7 mouse cellular contexts compared by ENCODE assay signal in genomic region chr6:71631706-71632461, GRCm38 (mm10). TPM values are rescaled to one million over a fixed set of nuclear protein-coding genes. Genes with fewer than 3 reads are reported as not detected.
DNase-seq lines count a peak whose midpoint lies in the region; ATAC-seq lines count a peak whose summit lies in the region.

No protein-coding gene starts in this region.

- H3K9ac ChIP-seq in intestine, embryonic 15.5 days: peak overlapping the region; percentile 86
- H3K9ac ChIP-seq in midbrain, embryonic 14.5 days (replicated peaks; ENCODE audit: low read length): peak overlapping the region; percentile 73

- peaks cover 7% of the 10 kb centered on the region; the same call in 1 of the 2 replicates for H3K4me1 ChIP-seq in intestine, embryonic 15.5 days (replicated peaks)
- peaks cover 21% of the 10 kb centered on the region for H3K4me1 ChIP-seq in limb, embryonic 10.5 days
- peaks cover 26% of the 10 kb centered on the region for H3K4me1 ChIP-seq in midbrain, embryonic 14.5 days (ENCODE audit: control insufficient read depth, insufficient read depth, low read length)

- intact Hi-C loops in gastrocnemius, postnatal 14 days (cut with DNase I; ENCODE audit: low total_unique reads): no loop called here

- H3K4me3 ChIP-seq in intestine, embryonic 15.5 days (replicated peaks): peak overlapping the region; percentile 83
- H3K4me3 ChIP-seq in limb, embryonic 10.5 days: peak overlapping the region; percentile 88
- peak overlapping the region; percentile 88 for H3K4me3 ChIP-seq in midbrain, embryonic 14.5 days (replicated peaks; ENCODE audit: low read depth, low read length)

- peak overlapping the region; percentile 99 for H3K27ac ChIP-seq in intestine, embryonic 15.5 days
- peak overlapping the region; percentile 98 for H3K27ac ChIP-seq in limb, embryonic 10.5 days
- peak overlapping the region; percentile 100 for H3K27ac ChIP-seq in midbrain, embryonic 14.5 days (replicated peaks; ENCODE audit: low read depth, low read length)

- H3K9me3 ChIP-seq in intestine, embryonic 15.5 days: no peaks in the 10 kb centered on the region
- no peaks in the 10 kb centered on the region for H3K9me3 ChIP-seq in limb, embryonic 10.5 days (replicated peaks)
- H3K9me3 ChIP-seq in midbrain, embryonic 14.5 days (ENCODE audit: control insufficient read depth, low read length): no peaks in the 10 kb centered on the region; the same call in 1 of the 2 replicates

- 3% methylated on average over 42 of the region's 42 CpGs for WGBS in intestine, embryonic 15.5 days
- 4% methylated on average over 42 of the region's 42 CpGs for WGBS in limb, embryonic 10.5 days
- WGBS in midbrain, embryonic 14.5 days: under 1% methylated on average over 42 of the region's 42 CpGs

- DNase-seq in adrenal gland, adult 18-20 months (ENCODE audit: low spot score in 2 of 2): peak; percentile 59 to 60
- DNase-seq in embryo, embryonic 10.5 days (ENCODE audit: low spot score): peak; percentile 40
- peak; percentile 67 for DNase-seq in gastrocnemius, postnatal 14 days
- DNase-seq in limb, embryonic 10.5 days (ENCODE audit: low spot score): peak; percentile 64
- peak; percentile 62 for DNase-seq in midbrain, embryonic 14.5 days
- peak; percentile 24 to 37 for DNase-seq in spleen, postnatal 14 days (ENCODE audit: low spot score in 2 of 2)

- H3K36me3 ChIP-seq in intestine, embryonic 15.5 days: no peaks in the 10 kb centered on the region
- peaks cover 39% of the 10 kb centered on the region for H3K36me3 ChIP-seq in limb, embryonic 10.5 days
- peaks cover 16% of the 10 kb centered on the region for H3K36me3 ChIP-seq in midbrain, embryonic 14.5 days (ENCODE audit: control insufficient read depth, insufficient read depth, low read length)

- H3K27me3 ChIP-seq in intestine, embryonic 15.5 days (replicated peaks): no peaks in the 10 kb centered on the region
- peaks cover 4% of the 10 kb centered on the region; the same call in 1 of the 2 replicates for H3K27me3 ChIP-seq in limb, embryonic 10.5 days (ENCODE audit: low read depth, poor library complexity, severe bottlenecking)
- H3K27me3 ChIP-seq in midbrain, embryonic 14.5 days (ENCODE audit: control insufficient read depth, insufficient read depth, low read length): no peaks in the 10 kb centered on the region

- H3K4me2 ChIP-seq in intestine, embryonic 15.5 days (replicated peaks): peak overlapping the region; percentile 63
- H3K4me2 ChIP-seq in midbrain, embryonic 14.5 days (ENCODE audit: low read length): peak overlapping the region; percentile 75

- ATAC-seq in intestine, embryonic 15.5 days: no peak; the same call in 1 of the 2 replicates
- no peak for ATAC-seq in midbrain, embryonic 14.5 days (ENCODE audit: low FRiP score, low TSS enrichment)

RNA-seq across cellular contexts. Expression of gene Kdm3a, which starts 0.9 kb away (rescaled TPM):
- total RNA-seq in adrenal gland, adult 18-20 months (2021): 10 to 100 TPM; 29.5 to 30.3 TPM
- total RNA-seq in gastrocnemius, postnatal 14 days (2021): 10 to 100 TPM; 10.1 to 17.0 TPM
- 41.9 and 45.2 TPM in 2 replicates for polyA plus RNA-seq in intestine, embryonic 15.5 days (2015; fragmentation: Nextera tagmentation; extraction: Ambion mirVana)
- 55.7 and 69.4 TPM in 2 replicates for polyA plus RNA-seq in limb, embryonic 10.5 days (2016; fragmentation: Nextera tagmentation; extraction: Ambion mirVana)
- 30.7 and 43.7 TPM in 2 replicates for polyA plus RNA-seq in midbrain, embryonic 14.5 days (2014; fragmentation: Nextera tagmentation; extraction: Ambion mirVana)
